In genomic region chr13:114931775-114932294, GRCm38 (mm10) we compare ENCODE assay signal across 8 mouse cellular contexts. TPM values are rescaled to one million over a fixed set of nuclear protein-coding genes. Genes with fewer than 3 reads are reported as not detected.
A peak's percentile ranks its signal among the peaks of the same experiment; 100 is the strongest.
DNase-seq lines count a peak whose midpoint lies in the region; ATAC-seq and TF ChIP-seq lines count a peak whose summit lies in the region.

Itga2 (minus strand) TSS chr13:114932100.

- H3K9ac ChIP-seq in heart, embryonic 12.5 days = peak within 1 kb of the TSS; percentile 70
- H3K9ac ChIP-seq in kidney, embryonic 14.5 days (ENCODE audit: low read depth, low read length) = peak within 1 kb of the TSS; percentile 52
- H3K9ac ChIP-seq in liver, embryonic 15.5 days = no peak within 1 kb of the TSS
- peak within 1 kb of the TSS; percentile 31 for H3K9ac ChIP-seq in stomach, embryonic 15.5 days

- H3K27ac ChIP-seq in embryonic fibroblast, embryonic 13.5 days (ENCODE audit: insufficient read depth, low read length) = no peak within 1 kb of the TSS
- no peak within 1 kb of the TSS for H3K27ac ChIP-seq in heart, embryonic 12.5 days (ENCODE audit: poor library complexity, severe bottlenecking)
- peak within 1 kb of the TSS; percentile 65; the same call in 1 of the 2 replicates for H3K27ac ChIP-seq in kidney, embryonic 14.5 days (ENCODE audit: low read depth, low read length)
- no peak within 1 kb of the TSS for H3K27ac ChIP-seq in liver, embryonic 15.5 days (replicated peaks)
- peak within 1 kb of the TSS; percentile 64 for H3K27ac ChIP-seq in stomach, embryonic 15.5 days

- peak within 1 kb of the TSS; percentile 48 for H3K4me3 ChIP-seq in embryonic fibroblast, embryonic 13.5 days (ENCODE audit: insufficient read depth, low read length)
- H3K4me3 ChIP-seq in heart, embryonic 12.5 days = peak within 1 kb of the TSS; percentile 57
- peak within 1 kb of the TSS; percentile 48 for H3K4me3 ChIP-seq in kidney, embryonic 14.5 days (ENCODE audit: low read length)
- H3K4me3 ChIP-seq in liver, embryonic 15.5 days (replicated peaks) = peak within 1 kb of the TSS; percentile 43
- H3K4me3 ChIP-seq in stomach, embryonic 15.5 days (replicated peaks) = peak within 1 kb of the TSS; percentile 52

- WGBS in heart, embryonic 12.5 days = 1% methylated on average over 28 of the region's 28 CpGs
- WGBS in kidney, embryonic 14.5 days = under 1% methylated on average over 28 of the region's 28 CpGs
- under 1% methylated on average over 28 of the region's 28 CpGs for WGBS in liver, embryonic 15.5 days (ENCODE audit: insufficient replicate concordance)
- WGBS in stomach, embryonic 15.5 days = 1% methylated on average over 28 of the region's 28 CpGs

- ATAC-seq in heart, embryonic 12.5 days (ENCODE audit: insufficient number of reproducible peaks, low FRiP score) = peak; percentile 84
- peak; percentile 94 for ATAC-seq in kidney, embryonic 14.5 days (ENCODE audit: low FRiP score, low TSS enrichment)
- ATAC-seq in liver, embryonic 15.5 days (ENCODE audit: insufficient read depth) = peak; percentile 64
- ATAC-seq in stomach, embryonic 15.5 days (ENCODE audit: insufficient read depth, low FRiP score, low read depth) = peak; percentile 84

- no peaks in the 10 kb centered on the region for H3K9me3 ChIP-seq in heart, embryonic 12.5 days (replicated peaks)
- no peaks in the 10 kb centered on the region for H3K9me3 ChIP-seq in kidney, embryonic 14.5 days (ENCODE audit: control insufficient read depth, low read length)
- H3K9me3 ChIP-seq in liver, embryonic 15.5 days (replicated peaks) = no peaks in the 10 kb centered on the region
- no peaks in the 10 kb centered on the region for H3K9me3 ChIP-seq in stomach, embryonic 15.5 days

- H3K4me2 ChIP-seq in heart, embryonic 12.5 days = peak within 1 kb of the TSS; percentile 79
- H3K4me2 ChIP-seq in kidney, embryonic 14.5 days (replicated peaks; ENCODE audit: low read depth, low read length) = peak within 1 kb of the TSS; percentile 80
- H3K4me2 ChIP-seq in liver, embryonic 15.5 days = peak within 1 kb of the TSS; percentile 65
- peak within 1 kb of the TSS; percentile 78 for H3K4me2 ChIP-seq in stomach, embryonic 15.5 days

- no peaks in the 10 kb centered on the region for H3K27me3 ChIP-seq in heart, embryonic 12.5 days (replicated peaks)
- peaks cover 5% of the 10 kb centered on the region; the same call in 1 of the 2 replicates for H3K27me3 ChIP-seq in kidney, embryonic 14.5 days (ENCODE audit: control insufficient read depth, insufficient read depth, low read length)
- H3K27me3 ChIP-seq in liver, embryonic 15.5 days = no peaks in the 10 kb centered on the region; the same call in 1 of the 2 replicates
- no peaks in the 10 kb centered on the region for H3K27me3 ChIP-seq in stomach, embryonic 15.5 days (replicated peaks)

- TF ChIP-seq POLR2A in embryonic fibroblast, embryonic 13.5 days (IDR thresholded peaks at IDR 0.05; ENCODE audit: low read depth, low read length) = no peak

- DNase-seq in layer of hippocampus, adult 11-12 months (ENCODE audit: low spot score) = peak; percentile 8
- DNase-seq in layer of hippocampus, adult 9-10 months (ENCODE audit: low spot score) = no peak
- peak; percentile 71 for DNase-seq in neural tube, embryonic 10.5 days (ENCODE audit: extremely low spot score, low spot score)

- peak; percentile 66 for TF ChIP-seq CTCF in embryonic fibroblast, embryonic 13.5 days (IDR thresholded peaks at IDR 0.05; ENCODE audit: borderline replicate concordance, insufficient read depth, low read length)

- H3K4me1 ChIP-seq in embryonic fibroblast, embryonic 13.5 days (ENCODE audit: control insufficient read depth, insufficient read depth, low read length) = no peaks in the 10 kb centered on the region; the same call in 1 of the 2 replicates
- peaks cover 13% of the 10 kb centered on the region for H3K4me1 ChIP-seq in heart, embryonic 12.5 days (replicated peaks)
- no peaks in the 10 kb centered on the region for H3K4me1 ChIP-seq in kidney, embryonic 14.5 days (ENCODE audit: control insufficient read depth, insufficient read depth, low read length)
- H3K4me1 ChIP-seq in liver, embryonic 15.5 days (replicated peaks) = 0 out of 2 replicates have a peak, but pooled peaks cover 3% of the 10 kb centered on the region
- H3K4me1 ChIP-seq in stomach, embryonic 15.5 days = peaks cover 8% of the 10 kb centered on the region; the same call in 1 of the 2 replicates

- no peaks in the 10 kb centered on the region for H3K36me3 ChIP-seq in heart, embryonic 12.5 days
- H3K36me3 ChIP-seq in kidney, embryonic 14.5 days (ENCODE audit: control insufficient read depth, insufficient read depth, low read length) = no peaks in the 10 kb centered on the region
- no peaks in the 10 kb centered on the region for H3K36me3 ChIP-seq in liver, embryonic 15.5 days (replicated peaks)
- H3K36me3 ChIP-seq in stomach, embryonic 15.5 days = no peaks in the 10 kb centered on the region

RNA-seq across cellular contexts. Expression of gene Itga2, which starts in this region (rescaled TPM):
- 1.1 and 1.3 TPM in 2 replicates for polyA plus RNA-seq in embryonic fibroblast, embryonic 13.5 days (2011; ENCODE audit: insufficient read length, low read depth, missing spikeins)
- 2.6 and 3.1 TPM in 2 replicates for polyA plus RNA-seq in heart, embryonic 12.5 days (2016; fragmentation: Nextera tagmentation; extraction: Ambion mirVana)
- 2.4 and 3.7 TPM in 2 replicates for polyA plus RNA-seq in kidney, embryonic 14.5 days (2014; fragmentation: Nextera tagmentation; extraction: Ambion mirVana)
- polyA plus RNA-seq in liver, embryonic 15.5 days (2015; fragmentation: Nextera tagmentation; extraction: Ambion mirVana) = 0.54 and 0.74 TPM in 2 replicates
- polyA plus RNA-seq in stomach, embryonic 15.5 days (2015; fragmentation: Nextera tagmentation; extraction: Ambion mirVana) = 8.6 and 9.2 TPM in 2 replicates

Comparison
In these comparisons a context has a peak if more than half of its experiments do, and no peak if none do; other contexts are left out.
1. Peak in ATAC-seq, H3K4me3 ChIP-seq and H3K4me2 ChIP-seq in liver, embryonic 15.5 days; RNA of the gene not detected or under 1 TPM.
2. H3K27ac ChIP-seq: peak in kidney, embryonic 14.5 days (single experiment) and stomach, embryonic 15.5 days (single experiment); none in embryonic fibroblast, embryonic 13.5 days (single experiment), heart, embryonic 12.5 days (single experiment) and liver, embryonic 15.5 days (single experiment).
3. Peak in every context shown above with its lines, with median percentiles within 50 percentile points of each other: H3K4me3 ChIP-seq, ATAC-seq and H3K4me2 ChIP-seq.